Mouse (Mus musculus) embryonic facial prominence, embryonic 12.5 days (tissue): ENCODE measurements around the gene Duxbl3. TPM values are rescaled to one million over a fixed set of nuclear protein-coding genes. Genes with fewer than 3 reads are reported as not detected.
"Not testable (repeated sequence)": the region's sequence is repeated elsewhere in the genome, so short reads cannot be mapped to it uniquely, and the experiment has no call there.

Experiments used
- ATAC-seq: fragments of 200-750 bp; cut with Nextera tagmentation; 2 replicates; pipeline ENCODE4 v1.8.0; 2017; ENCODE audit not compliant: insufficient number of reproducible peaks, insufficient read depth, low FRiP score, low TSS enrichment
- H3K27ac ChIP-seq: fragments of 300-500 bp; sonication (generic); 2 replicates; pipeline ENCODE4 v1.5.1; 2016; ENCODE audit warnings: mild to moderate bottlenecking
- H3K27me3 ChIP-seq: fragments of 300-500 bp; sonication (generic); 2 replicates; pipeline ENCODE4 v1.6.1; 2016; ENCODE audit warnings: mild to moderate bottlenecking, moderate library complexity
- H3K36me3 ChIP-seq: fragments of 300-500 bp; sonication (generic); 2 replicates; pipeline ENCODE4 v1.6.1; 2016; ENCODE audit warnings: mild to moderate bottlenecking
- H3K4me1 ChIP-seq: fragments of 300-500 bp; sonication (generic); 2 replicates; pipeline ENCODE4 v1.6.1; 2016
- H3K4me2 ChIP-seq: fragments of 300-500 bp; sonication (generic); replicated peaks from 2 replicates; pipeline ENCODE4 v1.6.1; 2016; ENCODE audit warnings: mild to moderate bottlenecking, moderate library complexity
- H3K4me3 ChIP-seq: fragments of 300-500 bp; sonication (generic); 2 replicates; pipeline ENCODE4 v1.5.1; 2016; ENCODE audit warnings: mild to moderate bottlenecking
- H3K9ac ChIP-seq: fragments of 300-500 bp; sonication (generic); 2 replicates; pipeline ENCODE4 v1.6.1; 2016; ENCODE audit warnings: mild to moderate bottlenecking, moderate library complexity
- H3K9me3 ChIP-seq: fragments of 300-500 bp; sonication (generic); 2 replicates; pipeline ENCODE4 v1.6.1; 2016; ENCODE audit warnings: mild to moderate bottlenecking, moderate library complexity
- WGBS: fragments of 180-500 bp; shearing (Covaris S2); methylation state at CpG from one replicate; pipeline ENCODE4 v1.1.7; 2016; 5-methylcytosine and 5-hydroxymethylcytosine counted together
- polyA plus RNA-seq: library from polyadenylated mRNA; unstranded; fragments of >200 nt; fragmentation: Nextera tagmentation; extraction: Ambion mirVana; gene quantifications from 2 replicates; pipeline ENCODE4 v1.2.1, GENCODE M21; 2016

The Duxbl3 gene
- 1.9 and 3.1 TPM in 2 replicates for polyA plus RNA-seq

- not testable (repeated sequence) for H3K9me3 ChIP-seq, H3K4me2 ChIP-seq, H3K9ac ChIP-seq, H3K27me3 ChIP-seq, H3K27ac ChIP-seq, H3K4me1 ChIP-seq, H3K36me3 ChIP-seq, H3K4me3 ChIP-seq
- peak; percentile 88 for ATAC-seq
- WGBS, result no CpG with 5 or more reads among the region's 25 CpGs
These were observed at the start of gene Duxbl3 for GRCm38 (mm10) chr14:26257756-26258617. TSS of gene Duxbl3 (plus strand) at chr14:26257962.

DNA sequence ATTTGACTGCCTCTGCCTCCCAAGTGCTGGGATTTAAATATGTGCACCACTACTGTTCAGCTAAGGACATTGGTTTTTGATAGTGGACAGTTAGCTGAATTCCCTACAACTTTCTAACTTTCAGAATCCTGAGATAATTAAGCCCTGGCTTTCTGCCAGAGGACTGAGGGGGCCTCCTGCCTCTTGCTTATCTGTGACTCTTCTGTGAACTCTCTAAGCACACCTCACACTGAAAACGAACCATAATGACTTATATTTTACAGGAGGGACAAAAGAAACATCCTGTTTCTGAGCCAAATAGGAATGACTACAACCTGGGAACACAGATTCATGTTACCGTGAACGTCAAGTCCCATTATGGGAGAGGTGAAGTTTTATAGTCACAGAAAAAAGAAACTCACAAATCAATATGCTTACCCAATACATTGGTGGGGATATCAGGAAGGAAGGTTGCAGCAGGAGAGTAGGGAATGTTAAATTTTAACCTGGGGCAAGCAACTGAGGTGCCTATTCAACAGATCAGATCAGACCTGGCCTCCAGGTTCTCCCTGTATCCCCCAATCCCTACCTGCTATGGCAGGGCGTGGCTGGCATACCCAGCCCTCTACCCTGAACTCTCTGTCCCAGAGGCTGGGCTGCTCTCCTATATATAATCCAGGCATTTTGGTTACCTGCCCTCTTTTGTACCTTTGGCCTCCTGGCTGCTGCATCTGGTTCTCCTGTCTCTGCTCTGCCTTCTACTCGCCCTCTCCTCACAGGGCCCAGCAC lies 41.3 kb upstream of the Duxbl3 start:
- no CpG with 5 or more reads among the region's 5 CpGs for WGBS
- H3K9ac ChIP-seq, result not testable (repeated sequence)

DNA sequence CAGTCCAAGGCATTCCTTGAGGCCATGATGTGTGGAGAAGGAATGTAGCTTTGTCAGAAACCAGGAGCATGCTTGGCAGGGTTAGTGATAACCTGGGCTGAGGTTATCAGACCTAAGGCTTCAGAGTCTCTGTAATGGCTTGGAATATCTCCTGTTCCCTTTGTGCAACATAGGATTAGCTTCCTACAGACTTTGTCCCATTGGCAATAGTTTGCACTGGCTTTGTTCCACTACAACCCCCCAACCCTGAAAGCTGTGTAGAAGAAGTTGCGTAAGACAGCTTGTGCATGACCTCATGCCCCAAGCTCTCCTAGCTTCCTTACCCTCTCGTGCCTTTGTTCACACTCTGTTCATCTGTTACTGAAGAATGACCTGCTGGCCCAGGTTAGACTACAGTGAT lies 20.6 kb upstream of the Duxbl3 start:
- not testable (repeated sequence) for H3K4me3 ChIP-seq, H3K27me3 ChIP-seq, ATAC-seq, H3K4me2 ChIP-seq, H3K9ac ChIP-seq, H3K36me3 ChIP-seq, H3K27ac ChIP-seq, H3K9me3 ChIP-seq, H3K4me1 ChIP-seq
- no CpG with 5 or more reads among the region's 2 CpGs for WGBS

More for the DNA sequence above, 41.3 kb upstream of the Duxbl3 start:
- not testable (repeated sequence) for H3K4me1 ChIP-seq, H3K36me3 ChIP-seq, ATAC-seq, H3K27ac ChIP-seq, H3K9me3 ChIP-seq, H3K27me3 ChIP-seq, H3K4me3 ChIP-seq, H3K4me2 ChIP-seq

DNA sequence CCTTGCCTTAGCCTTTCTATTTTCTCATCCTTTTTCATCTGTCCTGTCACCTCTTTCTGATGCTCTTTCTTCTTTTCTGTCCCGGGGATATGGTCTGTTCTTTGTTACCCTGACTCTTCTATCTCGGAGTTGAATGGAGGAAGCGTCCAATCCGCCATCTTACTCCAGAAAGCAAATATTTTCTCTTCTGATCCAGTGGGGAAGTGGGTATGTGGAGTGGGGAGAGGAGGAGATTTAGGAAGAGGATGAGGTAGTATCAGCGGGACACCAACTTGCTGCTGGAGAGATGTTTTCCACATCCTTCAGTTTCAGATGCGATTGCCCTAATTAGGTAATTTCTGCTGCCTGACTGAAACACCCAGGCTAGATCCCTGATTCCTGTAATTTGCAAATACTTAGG lies 967 bp downstream of the Duxbl3 start:
- not testable (repeated sequence) for H3K4me2 ChIP-seq, H3K9ac ChIP-seq, H3K4me1 ChIP-seq, H3K27ac ChIP-seq, ATAC-seq, H3K4me3 ChIP-seq, H3K9me3 ChIP-seq, H3K36me3 ChIP-seq, H3K27me3 ChIP-seq
- no CpG with 5 or more reads among the region's 6 CpGs for WGBS

DNA sequence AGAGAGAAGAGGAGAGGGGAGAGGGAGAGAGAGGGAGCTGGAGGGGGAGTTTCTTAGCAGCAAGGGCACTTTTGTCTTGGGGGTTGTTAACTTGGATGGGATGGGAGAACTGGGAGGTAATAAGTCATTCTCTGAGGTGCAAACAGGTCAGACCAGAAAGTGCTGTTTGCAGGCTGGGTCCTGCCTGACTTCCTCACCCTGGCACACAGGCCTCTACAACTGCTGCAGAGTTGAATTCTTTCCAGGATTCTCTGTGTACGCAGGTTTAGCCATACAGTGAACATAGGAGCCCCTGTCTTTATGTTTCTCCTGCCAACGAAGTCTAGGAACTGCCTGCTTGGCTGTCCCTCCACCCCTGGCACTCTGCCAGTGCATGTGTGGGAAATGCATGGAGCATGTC lies 29.0 kb downstream of the Duxbl3 start:
- WGBS, result no CpG with 5 or more reads among the region's 2 CpGs
- not testable (repeated sequence) for H3K27ac ChIP-seq, H3K27me3 ChIP-seq, H3K4me1 ChIP-seq, ATAC-seq, H3K4me3 ChIP-seq, H3K4me2 ChIP-seq, H3K36me3 ChIP-seq, H3K9ac ChIP-seq, H3K9me3 ChIP-seq

DNA sequence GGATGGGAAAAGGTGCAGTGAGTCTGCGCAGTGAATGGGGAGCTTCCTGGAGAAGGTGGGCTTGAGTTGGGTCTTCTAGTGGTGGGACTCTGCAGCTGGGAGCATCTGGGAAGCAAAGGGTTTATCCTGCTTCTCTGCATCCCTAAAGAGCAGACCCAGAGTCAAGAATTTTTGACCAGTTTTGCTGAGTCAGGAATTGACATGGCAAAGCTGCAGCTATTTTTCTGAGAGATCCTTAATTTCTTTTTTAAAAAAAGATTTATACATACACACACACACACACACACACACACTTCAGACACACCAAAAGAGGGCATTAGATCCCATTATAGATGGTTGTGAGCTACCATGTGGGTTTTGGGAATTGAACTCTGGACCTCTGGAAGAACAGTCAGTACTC lies 36.1 kb downstream of the Duxbl3 start:
- 94% methylated on average over 1 of the region's 1 CpGs for WGBS
- no peak for ATAC-seq

GRCm38 (mm10) chr14:26297055-26297454 lies 39.3 kb downstream of the Duxbl3 start:
- 0 out of 2 replicates have a peak, but pooled peaks cover 2% of the 10 kb centered on the region for H3K27me3 ChIP-seq
- H3K27ac ChIP-seq, result no peak overlapping the region
- 82% methylated on average over 4 of the region's 4 CpGs for WGBS
- H3K4me2 ChIP-seq, result no peak overlapping the region
- ATAC-seq, result no peak
- no peaks in the 10 kb centered on the region for H3K9me3 ChIP-seq
- H3K4me1 ChIP-seq, result no peaks in the 10 kb centered on the region
- H3K36me3 ChIP-seq, result no peaks in the 10 kb centered on the region
- no peak overlapping the region for H3K4me3 ChIP-seq
- no peak overlapping the region for H3K9ac ChIP-seq

More for the DNA sequence above, 36.1 kb downstream of the Duxbl3 start:
- H3K4me1 ChIP-seq, result no peaks in the 10 kb centered on the region
- no peak overlapping the region for H3K4me3 ChIP-seq
- H3K9me3 ChIP-seq, result no peaks in the 10 kb centered on the region
- 0 out of 2 replicates have a peak, but pooled peaks cover 2% of the 10 kb centered on the region for H3K27me3 ChIP-seq
- no peak overlapping the region for H3K27ac ChIP-seq
- no peaks in the 10 kb centered on the region for H3K36me3 ChIP-seq
- H3K9ac ChIP-seq, result no peak overlapping the region
- no peak overlapping the region for H3K4me2 ChIP-seq

GRCm38 (mm10) chr14:26297484-26297883 lies 39.7 kb downstream of the Duxbl3 start:
- Histone ChIP-seq H3K27me3 (0 out of 2 replicates have a peak, but pooled peaks cover 2% of the 10 kb centered on the region), H3K27ac (no peak overlapping the region), H3K4me1 (no peaks in the 10 kb centered on the region), H3K4me3 (no peak overlapping the region), H3K9ac (no peak overlapping the region), H3K4me2 (no peak overlapping the region), H3K36me3 (no peaks in the 10 kb centered on the region), H3K9me3 (no peaks in the 10 kb centered on the region)
- ATAC-seq, result no peak
- WGBS, result 73% methylated on average over 5 of the region's 5 CpGs

DNA sequence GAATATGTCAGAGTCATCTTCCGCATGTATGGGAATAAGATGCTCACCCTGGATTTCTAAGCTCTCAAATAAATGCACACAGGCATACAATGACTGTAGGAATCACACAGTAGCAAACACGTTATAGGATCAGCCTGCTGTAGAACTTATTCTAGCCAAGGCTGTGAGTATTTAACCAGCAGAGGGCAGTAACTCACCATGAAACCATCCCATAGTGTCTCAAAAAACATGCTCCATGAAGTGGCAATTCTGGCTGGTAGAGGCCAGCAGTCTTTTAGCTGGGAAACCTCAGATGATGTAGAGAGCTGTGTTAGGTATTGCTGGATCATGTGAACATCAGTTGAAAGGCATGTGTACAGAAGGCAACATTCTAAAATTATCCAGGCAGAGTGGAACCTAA lies 45.3 kb downstream of the Duxbl3 start:
- Histone ChIP-seq H3K4me1 (no peaks in the 10 kb centered on the region), H3K36me3 (no peaks in the 10 kb centered on the region), H3K27me3 (no peaks in the 10 kb centered on the region), H3K9ac (no peak overlapping the region), H3K27ac (no peak overlapping the region), H3K4me2 (no peak overlapping the region), H3K9me3 (no peaks in the 10 kb centered on the region), H3K4me3 (no peak overlapping the region)
- 36% methylated on average over 2 of the region's 2 CpGs for WGBS
- no peak for ATAC-seq

DNA sequence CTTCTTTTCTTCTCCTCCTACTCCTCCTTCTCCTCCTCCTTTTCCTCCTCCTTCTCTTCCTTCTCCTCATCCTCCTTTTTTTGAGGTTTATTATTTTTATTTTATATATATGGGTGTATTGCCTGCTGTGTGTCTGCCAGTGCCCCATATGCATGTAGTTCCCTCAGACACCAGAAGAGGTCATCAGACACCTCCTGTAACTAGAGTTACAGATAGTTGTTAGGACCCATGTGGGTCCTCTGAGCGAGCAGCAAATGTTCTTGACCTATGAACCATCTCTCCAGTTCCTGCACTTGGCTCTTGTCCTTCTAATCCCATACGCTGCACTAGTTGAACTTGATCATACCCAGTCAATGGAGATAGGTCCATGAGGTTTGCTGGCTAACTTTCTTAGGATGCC lies 48.3 kb downstream of the Duxbl3 start:
- Histone ChIP-seq H3K9me3 (no peaks in the 10 kb centered on the region), H3K36me3 (no peaks in the 10 kb centered on the region), H3K27me3 (no peaks in the 10 kb centered on the region), H3K9ac (no peak overlapping the region), H3K4me1 (no peaks in the 10 kb centered on the region), H3K4me3 (no peak overlapping the region), H3K4me2 (no peak overlapping the region), H3K27ac (no peak overlapping the region)
- WGBS, result 40% methylated on average over 2 of the region's 2 CpGs
- no peak for ATAC-seq

DNA sequence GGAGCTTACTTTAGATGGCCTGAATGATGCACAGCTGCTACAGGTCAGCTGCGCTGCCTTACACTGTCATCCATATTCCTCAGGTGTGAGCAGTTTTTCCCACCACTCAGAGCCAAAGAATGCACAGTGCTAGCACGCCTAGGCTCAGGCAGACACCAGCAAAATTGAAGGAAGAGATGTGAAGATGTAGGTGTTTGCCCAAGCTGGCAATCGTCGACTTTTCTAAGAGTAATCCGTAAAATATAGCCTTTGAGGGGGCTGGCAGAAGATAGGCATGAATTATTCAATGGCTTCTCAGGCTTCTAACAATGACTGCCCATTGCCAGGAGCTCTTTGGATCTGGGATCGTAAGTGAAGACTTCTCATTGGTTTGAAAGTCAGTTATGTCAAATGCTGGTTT lies 51.1 kb downstream of the Duxbl3 start:
- Histone ChIP-seq H3K9me3 (no peaks in the 10 kb centered on the region), H3K4me3 (no peak overlapping the region), H3K9ac (no peak overlapping the region), H3K27ac (no peak overlapping the region), H3K4me2 (no peak overlapping the region), H3K27me3 (no peaks in the 10 kb centered on the region), H3K36me3 (no peaks in the 10 kb centered on the region), H3K4me1 (no peaks in the 10 kb centered on the region)
- WGBS, result 81% methylated on average over 6 of the region's 6 CpGs
- ATAC-seq, result no peak

DNA sequence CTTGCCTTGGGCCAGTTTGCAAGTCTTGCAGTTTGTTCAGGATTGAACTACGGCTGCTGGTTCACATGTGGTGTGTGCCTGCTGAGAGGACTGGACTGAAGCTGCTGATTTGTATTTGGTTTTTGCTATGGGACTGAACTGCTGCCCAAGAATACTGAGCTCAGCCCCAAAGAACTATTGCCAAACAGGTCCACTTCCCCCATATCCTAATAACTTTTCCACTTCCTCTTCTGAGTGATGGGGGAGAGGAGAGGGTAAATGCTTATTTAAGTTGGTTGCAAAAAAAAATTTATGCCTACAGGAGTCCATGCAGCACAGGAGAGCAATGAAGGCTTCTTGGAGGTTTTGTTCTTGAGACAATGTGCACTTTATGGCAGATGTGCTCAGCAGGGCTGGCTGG lies 51.7 kb downstream of the Duxbl3 start:
- Histone ChIP-seq H3K9me3 (no peaks in the 10 kb centered on the region), H3K4me2 (no peak overlapping the region), H3K4me1 (no peaks in the 10 kb centered on the region), H3K4me3 (no peak overlapping the region), H3K27me3 (no peaks in the 10 kb centered on the region), H3K27ac (no peak overlapping the region), H3K9ac (no peak overlapping the region), H3K36me3 (no peaks in the 10 kb centered on the region)
- ATAC-seq, result no peak
- 76% methylated on average over 1 of the region's 1 CpGs for WGBS
